Mouse (Mus musculus) embryonic facial prominence, embryonic 12.5 days (tissue): ENCODE results near the gene Nbea. TPM values are rescaled to one million over a fixed set of nuclear protein-coding genes. Genes with fewer than 3 reads are reported as not detected.

Source experiments
- ATAC-seq: fragments of 200-750 bp; cut with Nextera tagmentation; 2 replicates; pipeline ENCODE4 v1.8.0; 2017; ENCODE audit not compliant: insufficient number of reproducible peaks, insufficient read depth, low FRiP score, low TSS enrichment
- H3K27ac ChIP-seq: fragments of 300-500 bp; sonication (generic); 2 replicates; pipeline ENCODE4 v1.5.1; 2016; ENCODE audit warnings: mild to moderate bottlenecking
- H3K27me3 ChIP-seq: fragments of 300-500 bp; sonication (generic); 2 replicates; pipeline ENCODE4 v1.6.1; 2016; ENCODE audit warnings: mild to moderate bottlenecking, moderate library complexity
- H3K36me3 ChIP-seq: fragments of 300-500 bp; sonication (generic); 2 replicates; pipeline ENCODE4 v1.6.1; 2016; ENCODE audit warnings: mild to moderate bottlenecking
- H3K4me1 ChIP-seq: fragments of 300-500 bp; sonication (generic); 2 replicates; pipeline ENCODE4 v1.6.1; 2016
- H3K4me2 ChIP-seq: fragments of 300-500 bp; sonication (generic); replicated peaks from 2 replicates; pipeline ENCODE4 v1.6.1; 2016; ENCODE audit warnings: mild to moderate bottlenecking, moderate library complexity
- H3K4me3 ChIP-seq: fragments of 300-500 bp; sonication (generic); 2 replicates; pipeline ENCODE4 v1.5.1; 2016; ENCODE audit warnings: mild to moderate bottlenecking
- H3K9ac ChIP-seq: fragments of 300-500 bp; sonication (generic); 2 replicates; pipeline ENCODE4 v1.6.1; 2016; ENCODE audit warnings: mild to moderate bottlenecking, moderate library complexity
- H3K9me3 ChIP-seq: fragments of 300-500 bp; sonication (generic); 2 replicates; pipeline ENCODE4 v1.6.1; 2016; ENCODE audit warnings: mild to moderate bottlenecking, moderate library complexity
- WGBS: fragments of 180-500 bp; shearing (Covaris S2); methylation state at CpG from one replicate; pipeline ENCODE4 v1.1.7; 2016; 5-methylcytosine and 5-hydroxymethylcytosine counted together
- polyA plus RNA-seq: library from polyadenylated mRNA; unstranded; fragments of >200 nt; fragmentation: Nextera tagmentation; extraction: Ambion mirVana; gene quantifications from 2 replicates; pipeline ENCODE4 v1.2.1, GENCODE M21; 2016

Nbea gene
- polyA plus RNA-seq, 1 experiment from 2014 or later, result 24.2 TPM

- Histone ChIP-seq H3K27me3 (peaks cover 7% of the 10 kb centered on the region; the same call in 1 of the 2 replicates), H3K4me1 (peaks cover 17% of the 10 kb centered on the region; the same call in 1 of the 2 replicates), H3K4me2 (peak overlapping the region; percentile 78), H3K36me3 (no peaks in the 10 kb centered on the region), H3K9ac (peak overlapping the region; percentile 89; the same call in 1 of the 2 replicates), H3K27ac (peak overlapping the region; percentile 92; the same call in 1 of the 2 replicates), H3K9me3 (no peaks in the 10 kb centered on the region), H3K4me3 (peak overlapping the region; percentile 58)
- ATAC-seq, result no peak
- WGBS, result 8% methylated on average over 5 of the region's 5 CpGs
Observed at GRCm38 (mm10) chr3:55781429-55782055, 402.0 kb downstream of the Nbea start.

- Histone ChIP-seq H3K36me3 (no peaks in the 10 kb centered on the region), H3K9me3 (no peaks in the 10 kb centered on the region), H3K27me3 (peaks cover 4% of the 10 kb centered on the region; the same call in 1 of the 2 replicates), H3K4me3 (peak overlapping the region; percentile 36), H3K9ac (peak overlapping the region; percentile 70), H3K4me2 (peak overlapping the region; percentile 78), H3K4me1 (peaks cover 17% of the 10 kb centered on the region; the same call in 1 of the 2 replicates), H3K27ac (peak overlapping the region; percentile 80)
- peak; percentile 41; the same call in 1 of the 2 replicates for ATAC-seq
- 1% methylated on average over 53 of the region's 53 CpGs for WGBS
Observed at GRCm38 (mm10) chr3:55780120-55781070, 403.1 kb downstream of the Nbea start.

- 28% methylated on average over 8 of the region's 8 CpGs for WGBS
- H3K9ac ChIP-seq, result no peak overlapping the region
- H3K4me2 ChIP-seq, result peak overlapping the region; percentile 15
- H3K4me3 ChIP-seq, result no peak overlapping the region
- ATAC-seq, result no peak
- no peaks in the 10 kb centered on the region for H3K36me3 ChIP-seq
- peaks cover 4% of the 10 kb centered on the region; the same call in 1 of the 2 replicates for H3K27me3 ChIP-seq
- peak overlapping the region; percentile 37; the same call in 1 of the 2 replicates for H3K27ac ChIP-seq
- H3K4me1 ChIP-seq, result peaks cover 21% of the 10 kb centered on the region; the same call in 1 of the 2 replicates
- H3K9me3 ChIP-seq, result no peaks in the 10 kb centered on the region
Observed at GRCm38 (mm10) chr3:55778764-55779730, 404.5 kb downstream of the Nbea start.

GRCm38 (mm10) chr3:55777501-55777900 is 406.0 kb downstream of the Nbea start:
- no peak for ATAC-seq
- no peaks in the 10 kb centered on the region for H3K36me3 ChIP-seq
- 69% methylated on average over 4 of the region's 4 CpGs for WGBS
- no peak overlapping the region for H3K4me3 ChIP-seq
- peaks cover 21% of the 10 kb centered on the region; the same call in 1 of the 2 replicates for H3K4me1 ChIP-seq
- H3K27me3 ChIP-seq, result peaks cover 4% of the 10 kb centered on the region; the same call in 1 of the 2 replicates
- no peak overlapping the region for H3K27ac ChIP-seq
- no peaks in the 10 kb centered on the region for H3K9me3 ChIP-seq
- no peak overlapping the region for H3K9ac ChIP-seq
- H3K4me2 ChIP-seq, result no peak overlapping the region

- no peak overlapping the region for H3K9ac ChIP-seq
- H3K4me2 ChIP-seq, result no peak overlapping the region
- H3K36me3 ChIP-seq, result no peaks in the 10 kb centered on the region
- peaks cover 17% of the 10 kb centered on the region; the same call in 1 of the 2 replicates for H3K4me1 ChIP-seq
- no peak overlapping the region for H3K4me3 ChIP-seq
- ATAC-seq, result no peak
- no peaks in the 10 kb centered on the region for H3K9me3 ChIP-seq
- no peak overlapping the region for H3K27ac ChIP-seq
- 73% methylated on average over 6 of the region's 6 CpGs for WGBS
- H3K27me3 ChIP-seq, result peaks cover 4% of the 10 kb centered on the region; the same call in 1 of the 2 replicates
Observed at GRCm38 (mm10) chr3:55775753-55776152, 407.7 kb downstream of the Nbea start.

- peaks cover 12% of the 10 kb centered on the region; the same call in 1 of the 2 replicates for H3K4me1 ChIP-seq
- H3K36me3 ChIP-seq, result no peaks in the 10 kb centered on the region
- H3K27ac ChIP-seq, result no peak overlapping the region
- H3K9ac ChIP-seq, result no peak overlapping the region
- no peaks in the 10 kb centered on the region for H3K27me3 ChIP-seq
- ATAC-seq, result no peak
- WGBS, result 22% methylated on average over 7 of the region's 7 CpGs
- H3K9me3 ChIP-seq, result no peaks in the 10 kb centered on the region
- no peak overlapping the region for H3K4me3 ChIP-seq
- H3K4me2 ChIP-seq, result no peak overlapping the region
Observed at GRCm38 (mm10) chr3:55775245-55775644, 408.3 kb downstream of the Nbea start.

- Histone ChIP-seq H3K4me3 (no peak overlapping the region), H3K27ac (no peak overlapping the region), H3K4me2 (no peak overlapping the region), H3K4me1 (peaks cover 7% of the 10 kb centered on the region; the same call in 1 of the 2 replicates), H3K27me3 (no peaks in the 10 kb centered on the region), H3K9ac (no peak overlapping the region), H3K36me3 (no peaks in the 10 kb centered on the region), H3K9me3 (no peaks in the 10 kb centered on the region)
- WGBS, result 46% methylated on average over 6 of the region's 6 CpGs
- ATAC-seq, result no peak
Observed at GRCm38 (mm10) chr3:55774203-55774602, 409.3 kb downstream of the Nbea start.

DNA sequence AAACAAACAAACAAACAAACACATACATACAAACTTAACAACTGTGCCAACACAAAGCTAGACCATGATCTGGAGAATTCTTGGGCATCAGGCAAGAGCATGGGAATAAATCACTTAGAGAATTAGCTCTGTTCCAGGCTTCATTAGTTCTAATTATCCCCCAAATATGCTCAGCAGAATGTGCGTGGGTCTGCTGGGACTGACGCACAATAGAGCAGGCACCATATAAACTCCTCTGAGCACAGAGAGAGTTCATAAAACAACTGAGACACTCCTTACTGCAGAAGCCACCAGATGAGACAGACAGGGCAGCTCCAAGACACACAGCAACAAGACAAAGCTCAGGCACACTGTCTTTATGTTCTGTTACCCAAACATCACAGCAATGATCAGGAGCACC is 414.2 kb downstream of the Nbea start:
- 66% methylated on average over 2 of the region's 2 CpGs for WGBS
- no peak overlapping the region for H3K9ac ChIP-seq
- H3K27ac ChIP-seq, result no peak overlapping the region
- ATAC-seq, result no peak
- no peaks in the 10 kb centered on the region for H3K36me3 ChIP-seq
- no peaks in the 10 kb centered on the region for H3K27me3 ChIP-seq
- H3K4me1 ChIP-seq, result no peaks in the 10 kb centered on the region
- no peak overlapping the region for H3K4me3 ChIP-seq
- no peaks in the 10 kb centered on the region for H3K9me3 ChIP-seq
- H3K4me2 ChIP-seq, result no peak overlapping the region

DNA sequence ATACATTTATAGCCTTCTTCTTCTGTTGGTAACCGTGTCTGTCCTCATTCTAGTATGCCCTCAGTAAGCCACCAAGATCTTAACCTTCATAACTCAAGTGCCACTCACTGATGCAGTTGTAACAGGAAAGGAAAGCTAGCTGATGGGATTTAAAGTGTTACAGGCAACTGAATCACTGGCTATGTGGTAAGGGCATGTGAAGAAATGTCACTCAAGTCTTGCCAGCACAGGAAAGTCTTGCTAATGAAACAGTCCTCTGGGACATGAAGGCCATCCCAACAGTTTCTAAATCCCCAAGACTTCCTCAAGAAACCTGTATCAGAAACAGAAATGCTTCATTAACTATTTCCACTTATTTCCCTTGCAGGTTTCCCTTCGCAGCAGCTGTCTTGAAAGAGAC is 414.8 kb downstream of the Nbea start:
- Histone ChIP-seq H3K9me3 (no peaks in the 10 kb centered on the region), H3K9ac (no peak overlapping the region), H3K27me3 (no peaks in the 10 kb centered on the region), H3K27ac (no peak overlapping the region), H3K4me1 (no peaks in the 10 kb centered on the region), H3K36me3 (no peaks in the 10 kb centered on the region), H3K4me2 (no peak overlapping the region), H3K4me3 (no peak overlapping the region)
- ATAC-seq, result no peak
- 89% methylated on average over 2 of the region's 2 CpGs for WGBS

DNA sequence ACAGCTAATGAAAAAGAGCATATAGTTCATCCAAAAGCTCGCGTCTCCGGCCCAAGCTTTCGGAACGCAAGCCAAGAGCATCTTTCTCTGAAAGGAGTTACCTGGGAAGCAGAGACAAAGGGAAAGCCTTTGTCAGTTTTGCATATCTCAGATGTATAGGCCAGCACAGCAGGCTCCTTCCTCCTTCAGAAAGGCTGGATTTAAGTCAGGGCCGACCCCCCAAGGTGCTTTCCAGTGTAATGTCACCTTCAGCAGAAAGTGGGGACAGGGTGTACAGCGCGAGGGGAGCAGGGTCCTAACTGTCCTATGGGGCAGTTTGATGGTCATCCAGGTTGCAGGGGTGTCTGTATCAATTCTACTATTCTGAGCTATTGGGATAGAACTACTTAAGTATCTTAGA is 419.9 kb downstream of the Nbea start:
- Histone ChIP-seq H3K4me1 (no peaks in the 10 kb centered on the region), H3K4me2 (no peak overlapping the region), H3K27me3 (no peaks in the 10 kb centered on the region), H3K27ac (no peak overlapping the region), H3K36me3 (no peaks in the 10 kb centered on the region), H3K9me3 (no peaks in the 10 kb centered on the region), H3K9ac (no peak overlapping the region), H3K4me3 (no peak overlapping the region)
- WGBS, result 52% methylated on average over 8 of the region's 8 CpGs
- ATAC-seq, result no peak

- Histone ChIP-seq H3K27me3 (no peaks in the 10 kb centered on the region), H3K4me3 (no peak overlapping the region), H3K4me1 (peaks cover 19% of the 10 kb centered on the region), H3K9me3 (no peaks in the 10 kb centered on the region), H3K27ac (no peak overlapping the region), H3K9ac (no peak overlapping the region), H3K36me3 (no peaks in the 10 kb centered on the region), H3K4me2 (no peak overlapping the region)
- no peak for ATAC-seq
- WGBS, result 54% methylated on average over 8 of the region's 8 CpGs
Observed at GRCm38 (mm10) chr3:55758297-55758696, 425.2 kb downstream of the Nbea start.
